Mouse (Mus musculus) cortical plate, adult 2 months (tissue): ENCODE results near the gene Wdr37.

Source experiments
- CTCF ChIP-seq: fragments of 200-500 bp; IDR thresholded peaks from 2 replicates; pipeline ENCODE4 v1.5.1; 2011; ENCODE audit warnings: mild to moderate bottlenecking, control low read depth, low read length; ENCODE audit not compliant: insufficient read depth; ENCODE audit errors: extremely low read depth
- POLR2A ChIP-seq: fragments of 200-500 bp; IDR thresholded peaks from 2 replicates; pipeline ENCODE4 v1.6.1; 2011; ENCODE audit warnings: mild to moderate bottlenecking, low read length, control low read depth; ENCODE audit not compliant: insufficient read depth; ENCODE audit errors: extremely low read depth

GRCm38 (mm10) chr13:8886185-8886560 lies 14.5 kb upstream of the Wdr37 start:
- TF ChIP-seq CTCF (no peak), POLR2A (no peak)
